Mouse (Mus musculus) MEL (cell line): ENCODE results near the gene Map3k9. TPM values are rescaled to one million over a fixed set of nuclear protein-coding genes. Genes with fewer than 3 reads are reported as not detected.

Experiments
- DNase-seq: peaks from one replicate; pipeline ENCODE4 v3.0.0; 2011; ENCODE audit warnings: low read depth, low spot score
- H3K27ac ChIP-seq: 2 replicates; pipeline ENCODE4 v1.5.1; 2012; ENCODE audit warnings: low read depth, mild to moderate bottlenecking, control low read depth, low read length, moderate library complexity; ENCODE audit not compliant: control insufficient read depth
- H3K27me3 ChIP-seq, 2 experiments: fragments of 150-350 bp in 1 of 2; sonication (generic) in 1 of 2; 2 replicates each; pipeline ENCODE4 v1.6.1; 2012; ENCODE audit warnings: low read length in 2 of 2, mild to moderate bottlenecking in 2 of 2, improper control_type of control experiment in 1 of 2, moderate library complexity in 1 of 2; ENCODE audit not compliant: insufficient read depth in 2 of 2, control insufficient read depth in 1 of 2
- H3K36me3 ChIP-seq, 2 experiments: 2 replicates each; pipeline ENCODE4 v1.6.1; 2012 to 2014; ENCODE audit warnings: low read length in 2 of 2, improper control_type of control experiment in 1 of 2, inconsistent platforms in 1 of 2, mild to moderate bottlenecking in 1 of 2; ENCODE audit not compliant: insufficient read depth in 2 of 2, control insufficient read depth in 1 of 2
- H3K4me1 ChIP-seq, 2 experiments: fragments of 150-350 bp in 1 of 2; sonication (generic) in 1 of 2; 2 replicates each; pipeline ENCODE4 v1.6.1; 2012; ENCODE audit warnings: low read length in 2 of 2, improper control_type of control experiment in 1 of 2, mild to moderate bottlenecking in 1 of 2; ENCODE audit not compliant: insufficient read depth in 2 of 2, control insufficient read depth in 1 of 2
- H3K4me3 ChIP-seq, 2 experiments: fragments of 150-350 bp in 1 of 2; sonication (generic) in 1 of 2; 2 replicates each; pipeline ENCODE4 v1.5.1; 2012; ENCODE audit warnings: low read depth in 2 of 2, low read length in 2 of 2, mild to moderate bottlenecking in 2 of 2, moderate library complexity in 2 of 2, control low read depth in 1 of 2, improper control_type of control experiment in 1 of 2; ENCODE audit not compliant: control insufficient read depth in 1 of 2, insufficient read depth in 1 of 2
- H3K79me2 ChIP-seq: 2 replicates; pipeline ENCODE4 v1.6.1; 2012; ENCODE audit warnings: mild to moderate bottlenecking, low read length, moderate library complexity; ENCODE audit not compliant: control insufficient read depth, poor library complexity, insufficient read depth
- H3K9ac ChIP-seq: 2 replicates; pipeline ENCODE4 v1.6.1; 2012; ENCODE audit warnings: low read depth, mild to moderate bottlenecking, control low read depth, low read length, moderate library complexity; ENCODE audit not compliant: control insufficient read depth, poor library complexity, severe bottlenecking
- H3K9me3 ChIP-seq: fragments of 150-350 bp; sonication (generic); replicated peaks from 2 replicates; pipeline ENCODE4 v1.6.1; 2012; ENCODE audit warnings: mild to moderate bottlenecking, low read length, improper control_type of control experiment, moderate library complexity; ENCODE audit not compliant: insufficient read depth
- BHLHE40 ChIP-seq: IDR thresholded peaks from 2 replicates; pipeline ENCODE4 v1.6.1; 2012; ENCODE audit warnings: low read depth, mild to moderate bottlenecking, inconsistent platforms, low read length, improper control_type of control experiment, borderline replicate concordance
- CHD1 ChIP-seq: IDR thresholded peaks from 2 replicates; pipeline ENCODE4 v1.6.1; 2012; ENCODE audit warnings: low read depth, mild to moderate bottlenecking, inconsistent platforms, low read length, improper control_type of control experiment
- CHD2 ChIP-seq: IDR thresholded peaks from 2 replicates; pipeline ENCODE4 v1.6.1; 2011; ENCODE audit warnings: low read length, improper control_type of control experiment
- CTCF ChIP-seq, 3 experiments: IDR thresholded peaks in 2 of 3; conservative IDR thresholded peaks in 1 of 3; 2 replicates each; pipeline ENCODE4 v1.5.1; 2011 to 2012; ENCODE audit warnings: low read length in 3 of 3, low read depth in 2 of 3, mild to moderate bottlenecking in 2 of 3, improper control_type of control experiment in 1 of 3, inconsistent platforms in 1 of 3, mixed read lengths in 1 of 3, moderate library complexity in 1 of 3; ENCODE audit not compliant: control insufficient read depth in 1 of 3, insufficient read depth in 1 of 3, poor library complexity in 1 of 3, severe bottlenecking in 1 of 3
- GABPA ChIP-seq: IDR thresholded peaks from 2 replicates; pipeline ENCODE4 v1.6.1; 2012; ENCODE audit warnings: low read depth, mild to moderate bottlenecking, inconsistent platforms, low read length, improper control_type of control experiment, moderate library complexity
- MAFK ChIP-seq: IDR thresholded peaks from 2 replicates; pipeline ENCODE4 v1.6.1; 2011; ENCODE audit warnings: low read depth, mild to moderate bottlenecking, low read length, improper control_type of control experiment, borderline replicate concordance
- POLR2A ChIP-seq, 2 experiments: IDR thresholded peaks; 2 replicates each; pipeline ENCODE4 v1.6.1; 2011 to 2012; ENCODE audit warnings: low read length in 2 of 2, mild to moderate bottlenecking in 2 of 2, control low read depth in 1 of 2, improper control_type of control experiment in 1 of 2, low read depth in 1 of 2, moderate library complexity in 1 of 2; ENCODE audit not compliant: control insufficient read depth in 1 of 2, insufficient read depth in 1 of 2, poor library complexity in 1 of 2
- RAD21 ChIP-seq: IDR thresholded peaks from 2 replicates; pipeline ENCODE4 v1.6.1; 2011; ENCODE audit warnings: mild to moderate bottlenecking, low read depth, low read length, improper control_type of control experiment
- SIN3A ChIP-seq: IDR thresholded peaks from 2 replicates; pipeline ENCODE4 v1.6.1; 2012; ENCODE audit warnings: low read length, improper control_type of control experiment, inconsistent platforms
- TBP ChIP-seq: IDR thresholded peaks from 2 replicates; pipeline ENCODE4 v1.8.0; 2011; ENCODE audit warnings: low read depth, low read length, improper control_type of control experiment
- TCF12 ChIP-seq: IDR thresholded peaks from 2 replicates; pipeline ENCODE4 v1.6.1; 2014; ENCODE audit warnings: low read depth, mild to moderate bottlenecking, inconsistent platforms, low read length, improper control_type of control experiment, moderate library complexity
- polyA plus RNA-seq, 2 experiments: library from polyadenylated mRNA; stranded (reverse) in 1 of 2; unstranded in 1 of 2; fragments of >175 nt in 1 of 2; fragments of >200 nt in 1 of 2; gene quantifications; 2 replicates each; pipeline versions ENCODE4 v1.2.1 to v1.2.4; 2012; ENCODE audit warnings: low replicate concordance in 2 of 2, low read depth in 1 of 2; ENCODE audit not compliant: insufficient read length in 2 of 2, insufficient read depth in 1 of 2, missing spikeins in 1 of 2
- total RNA-seq: library from RNA; depleted of rRNA; stranded (reverse); fragments of 300-350 nt; gene quantifications from 2 replicates; pipeline ENCODE4 v1.2.3, GENCODE M21; 2012

The Map3k9 gene
- total and polyA plus RNA-seq, 3 experiments: not detected

GRCm38 (mm10) chr12:81689505-81690056 lies 91.4 kb downstream of the Map3k9 start:
- TF ChIP-seq BHLHE40 (no peak), GABPA (no peak)
- H3K9me3 ChIP-seq: no peaks in the 10 kb centered on the region
- no peak overlapping the region for H3K9ac ChIP-seq
- H3K4me1 ChIP-seq: no peaks in the 10 kb centered on the region
- no peak for DNase-seq
- H3K4me3 ChIP-seq: no peak overlapping the region
- H3K79me2 ChIP-seq: no peaks in the 10 kb centered on the region
- H3K36me3 ChIP-seq: no peaks in the 10 kb centered on the region
- H3K27me3 ChIP-seq: peaks cover 0 to 1% of the 10 kb centered on the region in 2 experiments; a peak in 2 of 4 replicates
- H3K27ac ChIP-seq: no peak overlapping the region

- no peak overlapping the region for H3K9ac ChIP-seq
- H3K27ac ChIP-seq: no peak overlapping the region
- H3K9me3 ChIP-seq: no peaks in the 10 kb centered on the region
- peaks cover 0 to 1% of the 10 kb centered on the region in 2 experiments; a peak in 2 of 4 replicates for H3K27me3 ChIP-seq
- no peaks in the 10 kb centered on the region for H3K79me2 ChIP-seq
- no peaks in the 10 kb centered on the region for H3K36me3 ChIP-seq
- no peaks in the 10 kb centered on the region for H3K4me1 ChIP-seq
- no peak overlapping the region for H3K4me3 ChIP-seq
- DNase-seq: no peak
- TF ChIP-seq CTCF (IDR thresholded peaks at IDR 0.05 in 2 of 3, conservative IDR thresholded peaks at IDR 0.05 in 1 of 3; ENCODE audit: control insufficient read depth in 1 of 3, insufficient read depth in 1 of 3, low read depth in 2 of 3, low read length in 3 of 3, poor library complexity in 1 of 3, severe bottlenecking in 1 of 3) (no peak), MAFK (no peak), SIN3A (no peak), TBP (no peak)
- TF ChIP-seq, all 39 proteins: peak for 0
Measured at GRCm38 (mm10) chr12:81688537-81688936, 92.4 kb downstream of the Map3k9 start.

GRCm38 (mm10) chr12:81687873-81688272 lies 93.1 kb downstream of the Map3k9 start:
- DNase-seq: no peak
- Histone ChIP-seq H3K9ac (no peak overlapping the region), H3K27me3 (peaks cover 0 to 1% of the 10 kb centered on the region in 2 experiments; a peak in 2 of 4 replicates), H3K4me1 (no peaks in the 10 kb centered on the region), H3K27ac (no peak overlapping the region)
- TF ChIP-seq CHD2 (no peak), BHLHE40 (no peak), CHD1 (no peak), TCF12 (no peak), POLR2A (IDR thresholded peaks at IDR 0.05; ENCODE audit: control insufficient read depth in 1 of 2, insufficient read depth in 1 of 2, low read depth in 1 of 2, low read length in 2 of 2, poor library complexity in 1 of 2) (no peak), RAD21 (no peak)
- TF ChIP-seq, all 39 proteins: peak for 0
- H3K9me3 ChIP-seq: no peaks in the 10 kb centered on the region
- H3K36me3 ChIP-seq: no peaks in the 10 kb centered on the region
- no peaks in the 10 kb centered on the region for H3K79me2 ChIP-seq
- no peak overlapping the region for H3K4me3 ChIP-seq
